Mouse (Mus musculus) CH12.LX (cell line): Measurements from ENCODE around the gene 4930544D05Rik. TPM values are rescaled to one million over a fixed set of nuclear protein-coding genes. Genes with fewer than 3 reads are reported as not detected.
A peak's percentile ranks its signal among the peaks of the same experiment; 100 is the strongest.

ENCODE experiments used
- DNase-seq: peaks from one replicate; pipeline ENCODE4 v3.0.0-alpha.2; 2013; ENCODE audit errors: extremely low read depth
- H3K27ac ChIP-seq: 2 replicates; pipeline ENCODE4 v1.5.1; 2012; ENCODE audit warnings: low read depth, mild to moderate bottlenecking, control low read depth, moderate library complexity; ENCODE audit not compliant: insufficient read depth
- H3K27me3 ChIP-seq: replicated peaks from 2 replicates; pipeline ENCODE3; 2012; ENCODE audit warnings: inconsistent platforms
- H3K36me3 ChIP-seq, 2 experiments: replicated peaks in 1 of 2; 2 replicates each; pipeline versions ENCODE3 to v1.6.1; 2012; ENCODE audit warnings: inconsistent platforms in 1 of 2, low read length in 1 of 2, mild to moderate bottlenecking in 1 of 2, mixed read lengths in 1 of 2, moderate library complexity in 1 of 2; ENCODE audit not compliant: control insufficient read depth in 1 of 2, insufficient read depth in 1 of 2
- H3K4me1 ChIP-seq, 2 experiments: 2 replicates each; pipeline ENCODE4 v1.6.1; 2012; ENCODE audit warnings: inconsistent platforms in 1 of 2, moderate library complexity in 1 of 2; ENCODE audit not compliant: insufficient read depth in 2 of 2, control insufficient read depth in 1 of 2
- H3K4me2 ChIP-seq: 2 replicates; pipeline ENCODE4 v1.6.1; 2012; ENCODE audit warnings: low read depth, mild to moderate bottlenecking, control low read depth; ENCODE audit not compliant: poor library complexity, insufficient read depth, severe bottlenecking
- H3K4me3 ChIP-seq, 3 experiments: fragments of 150-350 bp in 1 of 3; sonication (generic) in 1 of 3; replicated peaks in 1 of 3; 2 replicates each; pipeline versions ENCODE3 to v1.5.1; 2011 to 2012; ENCODE audit warnings: low read depth in 2 of 3, low read length in 2 of 3, mild to moderate bottlenecking in 2 of 3, moderate library complexity in 2 of 3, control low read depth in 1 of 3, improper control_type of control experiment in 1 of 3, inconsistent platforms in 1 of 3, mixed read lengths in 1 of 3; ENCODE audit not compliant: poor library complexity in 1 of 3
- H3K79me2 ChIP-seq: replicated peaks from 2 replicates; pipeline ENCODE4 v1.6.1; 2012; ENCODE audit warnings: mild to moderate bottlenecking, moderate library complexity; ENCODE audit not compliant: control insufficient read depth, poor library complexity, insufficient read depth, severe bottlenecking; ENCODE audit errors: extremely low read depth
- H3K9ac ChIP-seq: 2 replicates; pipeline ENCODE4 v1.6.1; 2012; ENCODE audit warnings: low read depth, mild to moderate bottlenecking, control low read depth, moderate library complexity; ENCODE audit not compliant: insufficient read depth
- H3K9me3 ChIP-seq: replicated peaks from 2 replicates; pipeline ENCODE3; 2012; ENCODE audit warnings: low read length, inconsistent platforms, mixed read lengths
- CTCF ChIP-seq, 2 experiments: IDR thresholded peaks in 1 of 2; conservative IDR thresholded peaks in 1 of 2; 2 replicates each; pipeline ENCODE4 v1.5.1; 2011 to 2012; ENCODE audit warnings: low read depth in 2 of 2, low read length in 2 of 2, improper control_type of control experiment in 1 of 2, inconsistent platforms in 1 of 2, mild to moderate bottlenecking in 1 of 2, moderate library complexity in 1 of 2
- ELF1 ChIP-seq: IDR thresholded peaks from 2 replicates; pipeline ENCODE4 v1.6.1; 2014; ENCODE audit warnings: low read depth, mild to moderate bottlenecking, inconsistent platforms, low read length, improper control_type of control experiment
- ETS1 ChIP-seq: conservative IDR thresholded peaks from 2 replicates; pipeline ENCODE4 v1.6.1; 2012; ENCODE audit warnings: low read depth, mild to moderate bottlenecking, inconsistent platforms, low read length, improper control_type of control experiment, moderate library complexity
- GABPA ChIP-seq: IDR thresholded peaks from 2 replicates; pipeline ENCODE4 v1.6.1; 2012; ENCODE audit warnings: low read depth, low read length, improper control_type of control experiment, inconsistent platforms; ENCODE audit not compliant: insufficient replicate concordance
- HCFC1 ChIP-seq: IDR thresholded peaks from 2 replicates; pipeline ENCODE4 v1.6.1; 2012; ENCODE audit warnings: low read depth, mild to moderate bottlenecking, inconsistent platforms, low read length, improper control_type of control experiment
- IRF4 ChIP-seq: IDR thresholded peaks from 2 replicates; pipeline ENCODE4 v1.6.1; 2014; ENCODE audit warnings: low read depth, mild to moderate bottlenecking, inconsistent platforms, low read length, improper control_type of control experiment
- JUN ChIP-seq: IDR thresholded peaks from 2 replicates; pipeline ENCODE4 v1.6.1; 2011; ENCODE audit warnings: low read depth, mild to moderate bottlenecking, low read length, improper control_type of control experiment, moderate library complexity; ENCODE audit not compliant: insufficient read depth
- JUND ChIP-seq: conservative IDR thresholded peaks from 2 replicates; pipeline ENCODE4 v1.6.1; 2011; ENCODE audit warnings: low read depth, low read length, improper control_type of control experiment
- KAT2A ChIP-seq: IDR thresholded peaks from 2 replicates; pipeline ENCODE4 v1.6.1; 2012; ENCODE audit warnings: low read length, improper control_type of control experiment, inconsistent platforms; ENCODE audit not compliant: insufficient replicate concordance
- MAFK ChIP-seq: IDR thresholded peaks from 2 replicates; pipeline ENCODE4 v1.6.1; 2011; ENCODE audit warnings: low read length, improper control_type of control experiment; ENCODE audit not compliant: insufficient replicate concordance
- MAZ ChIP-seq: IDR thresholded peaks from 2 replicates; pipeline ENCODE4 v1.6.1; 2012; ENCODE audit warnings: low read depth, mild to moderate bottlenecking, inconsistent platforms, low read length, improper control_type of control experiment, moderate library complexity
- MEF2A ChIP-seq: IDR thresholded peaks from 2 replicates; pipeline ENCODE4 v1.6.1; 2014; ENCODE audit warnings: low read depth, mild to moderate bottlenecking, inconsistent platforms, low read length, improper control_type of control experiment, borderline replicate concordance
- NRF1 ChIP-seq: IDR thresholded peaks from 2 replicates; pipeline ENCODE4 v1.6.1; 2014; ENCODE audit warnings: low read depth, mild to moderate bottlenecking, inconsistent platforms, low read length, improper control_type of control experiment, moderate library complexity
- PAX5 ChIP-seq: IDR thresholded peaks from 2 replicates; pipeline ENCODE4 v1.6.1; 2012; ENCODE audit warnings: low read length, inconsistent platforms, mixed read lengths
- POLR2A ChIP-seq: IDR thresholded peaks from 2 replicates; pipeline ENCODE4 v1.6.1; 2011; ENCODE audit warnings: low read depth, mild to moderate bottlenecking, improper control_type of control experiment, low read length
- SIN3A ChIP-seq: IDR thresholded peaks from 2 replicates; pipeline ENCODE4 v1.6.1; 2012; ENCODE audit warnings: low read length, improper control_type of control experiment, inconsistent platforms
- SMC3 ChIP-seq: IDR thresholded peaks from 2 replicates; pipeline ENCODE4 v1.6.1; 2011; ENCODE audit warnings: low read depth, low read length, improper control_type of control experiment
- TBP ChIP-seq: conservative IDR thresholded peaks from 2 replicates; pipeline ENCODE4 v1.6.1; 2011; ENCODE audit warnings: low read depth, low read length, improper control_type of control experiment
- TCF12 ChIP-seq: IDR thresholded peaks from 2 replicates; pipeline ENCODE4 v1.6.1; 2014; ENCODE audit warnings: low read depth, mild to moderate bottlenecking, inconsistent platforms, low read length, improper control_type of control experiment
- UBTF ChIP-seq: IDR thresholded peaks from 2 replicates; pipeline ENCODE4 v1.6.1; 2012; ENCODE audit warnings: low read depth, mild to moderate bottlenecking, inconsistent platforms, low read length, improper control_type of control experiment, moderate library complexity
- ZMIZ1 ChIP-seq: IDR thresholded peaks from 2 replicates; pipeline ENCODE4 v1.6.1; 2012; ENCODE audit warnings: low read depth, mild to moderate bottlenecking, inconsistent platforms, low read length, improper control_type of control experiment
- ZNF384 ChIP-seq: IDR thresholded peaks from 2 replicates; pipeline ENCODE4 v1.6.1; 2012; ENCODE audit warnings: low read depth, low read length, improper control_type of control experiment, inconsistent platforms
- dilution Hi-C: fragments of 300-500 bp; cut with MboI; formaldehyde crosslinking; loops from 2 replicates; pipeline ENCODE4 v1.14.3; 2020; ENCODE audit warnings: low sequenced_read_pairs; ENCODE audit not compliant: extremely low pct_unique_long_range_greater_than_20kb, extremely low pct_ligation_motif_present
- in situ Hi-C: fragments of 300-500 bp; cut with MboI; formaldehyde crosslinking; loops from 3 replicates; pipeline ENCODE4 v1.14.3; 2019; ENCODE audit warnings: low sequenced_read_pairs, low pct_ligation_motif_present, low pct_unique_long_range_greater_than_20kb, mixed read lengths
- polyA plus RNA-seq: library from polyadenylated mRNA; unstranded; fragments of >175 nt; gene quantifications from 2 replicates; pipeline ENCODE4 v1.2.1, GENCODE M21; 2012; ENCODE audit warnings: low read depth; ENCODE audit not compliant: insufficient read length
- total RNA-seq, 2 experiments: library from RNA; depleted of rRNA; stranded (reverse); fragments of 300-350 nt in 1 of 2; fragments of >200 nt in 1 of 2; gene quantifications; 2 replicates each; pipeline ENCODE4 v1.2.3; 2012 to 2014

Gene 4930544D05Rik
- total and polyA plus RNA-seq, 3 experiments = 0.17 TPM; not detected in 2

DNA sequence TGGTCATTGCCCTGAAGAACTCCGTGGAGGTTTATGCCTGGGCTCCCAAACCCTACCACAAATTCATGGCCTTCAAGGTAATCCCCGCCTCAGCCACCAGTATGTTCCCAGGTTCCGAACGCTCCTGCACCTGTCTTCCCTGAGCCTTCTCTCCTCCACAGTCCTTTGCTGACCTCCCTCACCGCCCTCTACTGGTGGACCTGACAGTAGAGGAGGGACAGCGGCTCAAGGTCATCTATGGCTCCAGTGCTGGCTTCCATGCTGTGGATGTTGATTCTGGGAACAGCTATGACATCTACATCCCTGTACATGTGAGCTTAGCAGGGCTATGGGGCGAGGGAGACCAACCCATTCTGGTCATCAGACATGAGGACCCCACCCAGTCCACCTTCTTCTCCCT is 3.1 kb upstream of the 4930544D05Rik start:
- Histone ChIP-seq H3K9ac (no peak overlapping the region), H3K4me2 (no peak overlapping the region), H3K4me3 (no peak overlapping the region), H3K36me3 (peaks cover 51 to 87% of the 10 kb centered on the region in 2 experiments), H3K79me2 (no peaks in the 10 kb centered on the region), H3K9me3 (no peaks in the 10 kb centered on the region), H3K27ac (no peak overlapping the region), H3K4me1 (peaks cover 0 to 20% of the 10 kb centered on the region in 2 experiments; a peak in 2 of 4 replicates), H3K27me3 (no peaks in the 10 kb centered on the region)
- no peak for DNase-seq
- dilution Hi-C loops = no loop called here
- in situ Hi-C loops = loop anchor here (25.0 kb wide), 1 partner anchor 375 kb away; the partner anchor contains the start of genes 0610010K14Rik, Bcl6b, Gm21988 and Rnasek
- TF ChIP-seq MEF2A = no peak
- peak in 1 of 2 experiments; percentile 33; a peak in 2 of 4 replicates for TF ChIP-seq CTCF (conservative IDR thresholded peaks at IDR 0.05 in 1 of 2, IDR thresholded peaks at IDR 0.05 in 1 of 2; ENCODE audit: low read depth in 2 of 2, low read length in 2 of 2)
- no peak for TF ChIP-seq ETS1
- no peak for TF ChIP-seq JUND
- peak; percentile 19; the same call in 1 of the 2 replicates for TF ChIP-seq SMC3
- no peak for TF ChIP-seq TBP
- no peak for TF ChIP-seq TCF12

DNA sequence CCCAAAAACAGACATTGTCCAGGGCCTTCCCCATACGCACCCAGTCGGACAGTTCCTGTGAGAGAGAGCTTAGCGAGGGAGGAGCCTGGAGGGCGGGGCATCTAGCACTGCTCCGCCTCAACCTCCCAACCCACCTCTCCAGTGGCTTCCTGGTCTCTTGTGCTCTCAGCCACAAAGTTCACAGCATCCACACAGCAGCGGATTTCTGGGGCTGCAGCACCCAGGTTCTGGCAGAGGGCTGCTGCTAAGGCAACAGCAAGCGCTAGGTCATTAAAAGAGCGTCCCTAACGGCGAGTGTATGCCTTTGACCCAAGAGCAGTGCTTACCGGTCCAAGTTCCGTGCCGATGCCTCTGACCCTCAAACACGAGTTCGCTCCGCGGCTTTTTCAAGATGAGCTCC is 574 bp upstream of the 4930544D05Rik start:
- Histone ChIP-seq H3K4me1 (peaks cover 0 to 20% of the 10 kb centered on the region in 2 experiments; a peak in 2 of 4 replicates), H3K9me3 (no peaks in the 10 kb centered on the region), H3K4me3 (peak overlapping the region in 2 of 3 experiments; percentile 26 to 36), H3K4me2 (no peak overlapping the region), H3K27me3 (no peaks in the 10 kb centered on the region), H3K9ac (no peak overlapping the region), H3K27ac (no peak overlapping the region), H3K36me3 (peaks cover 25 to 62% of the 10 kb centered on the region in 2 experiments), H3K79me2 (no peaks in the 10 kb centered on the region)
- dilution Hi-C loops = no loop called here
- peak; percentile 46 for DNase-seq
- TF ChIP-seq ZNF384 (no peak), UBTF (no peak), NRF1 (no peak), ZMIZ1 (no peak), POLR2A (peak; percentile 58), HCFC1 (no peak), ELF1 (peak; percentile 58; the same call in 1 of the 2 replicates)
- in situ Hi-C loops = loop anchor here (5.0 to 25.0 kb wide), 2 partner anchors 203 to 378 kb away; partner anchors contain the start of genes 0610010K14Rik, Bcl6b, Gm21988 and Pelp1

DNA sequence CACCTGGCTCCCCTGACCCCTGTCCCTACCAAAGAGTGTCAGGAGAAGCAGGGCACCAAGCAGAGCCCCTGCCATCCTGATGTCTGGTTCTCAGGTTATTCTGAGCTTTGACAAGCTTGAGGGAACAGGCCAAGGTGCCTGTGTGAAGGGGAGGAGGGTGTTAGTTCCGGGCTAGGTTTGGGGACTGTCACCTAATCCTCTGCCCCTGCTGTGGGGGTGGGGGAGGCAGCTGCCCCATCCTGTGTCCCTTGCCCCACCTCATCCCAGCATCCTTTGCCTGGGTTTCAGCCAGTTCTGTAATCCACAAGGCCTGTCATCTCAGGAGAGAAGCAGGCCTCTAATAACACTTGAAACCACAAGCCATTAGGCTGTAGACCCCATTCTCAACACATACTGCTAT is 3.5 kb downstream of the 4930544D05Rik start, which contains the start of gene Chrne:
Gene Chrne (minus strand): TSS at position 116 of the 400 bp plus-strand sequence.
- TF ChIP-seq PAX5 = no peak
- TF ChIP-seq MAFK = no peak
- TF ChIP-seq JUN = no peak
- no peak for TF ChIP-seq IRF4
- TF ChIP-seq GABPA = no peak
- no peak for TF ChIP-seq SIN3A
- TF ChIP-seq MEF2A = no peak
- no peak for TF ChIP-seq ZMIZ1
- TF ChIP-seq HCFC1 = no peak
- no peak for TF ChIP-seq ETS1
- TF ChIP-seq MAZ = no peak
- no peak for TF ChIP-seq KAT2A
- TF ChIP-seq, all 38 proteins: peak for 0
- no peak for DNase-seq
- dilution Hi-C loops (no loop called here), in situ Hi-C loops (loop anchor here (5.0 to 25.0 kb wide), 2 partner anchors 207 to 382 kb away; partner anchors contain the start of genes 0610010K14Rik, Bcl6b, Gm21988 and Pelp1)
- Histone ChIP-seq H3K36me3 (peaks cover 0 to 27% of the 10 kb centered on the region in 2 experiments), H3K9me3 (no peaks in the 10 kb centered on the region), H3K4me3 (no peak within 1 kb of the TSS), H3K4me2 (no peak within 1 kb of the TSS), H3K9ac (no peak within 1 kb of the TSS), H3K27ac (no peak within 1 kb of the TSS), H3K79me2 (no peaks in the 10 kb centered on the region), H3K4me1 (peaks cover 0 to 24% of the 10 kb centered on the region in 2 experiments; a peak in 2 of 4 replicates), H3K27me3 (no peaks in the 10 kb centered on the region)
